Mouse (Mus musculus) lung, adult 2 months (tissue): ENCODE measurements around the gene Robo2.

Experiments used
- CTCF ChIP-seq: fragments of 200-500 bp; IDR thresholded peaks from 2 replicates; pipeline ENCODE4 v1.5.1; 2011; ENCODE audit warnings: mild to moderate bottlenecking, low read length, control low read depth; ENCODE audit not compliant: insufficient read depth
- POLR2A ChIP-seq: fragments of 200-500 bp; IDR thresholded peaks from 2 replicates; pipeline ENCODE4 v1.6.1; 2011; ENCODE audit warnings: low read depth, mild to moderate bottlenecking, control low read depth, low read length, borderline replicate concordance; ENCODE audit errors: extremely low read depth

- TF ChIP-seq CTCF (no peak), POLR2A (no peak)
Measured at GRCm38 (mm10) chr16:74409548-74409947, 2.1 kb downstream of the Robo2 start.
